Mouse (Mus musculus): Measurements from ENCODE around the gene AW209491. TPM values are rescaled to one million over a fixed set of nuclear protein-coding genes. Genes with fewer than 3 reads are reported as not detected.

The AW209491 gene
- 25.7 TPM for polyA plus RNA-seq (2014; fragmentation: Illumina TruSeq; extraction: RNeasy Lipid Tissue Mini Kit (QIAGEN cat#74804); ENCODE audit: low read depth, low replicate concordance)

GRCm38 (mm10) chr13:14629726-14630641 is at the start of gene AW209491:
AW209491 (plus strand) TSS chr13:14630154.

DNA sequence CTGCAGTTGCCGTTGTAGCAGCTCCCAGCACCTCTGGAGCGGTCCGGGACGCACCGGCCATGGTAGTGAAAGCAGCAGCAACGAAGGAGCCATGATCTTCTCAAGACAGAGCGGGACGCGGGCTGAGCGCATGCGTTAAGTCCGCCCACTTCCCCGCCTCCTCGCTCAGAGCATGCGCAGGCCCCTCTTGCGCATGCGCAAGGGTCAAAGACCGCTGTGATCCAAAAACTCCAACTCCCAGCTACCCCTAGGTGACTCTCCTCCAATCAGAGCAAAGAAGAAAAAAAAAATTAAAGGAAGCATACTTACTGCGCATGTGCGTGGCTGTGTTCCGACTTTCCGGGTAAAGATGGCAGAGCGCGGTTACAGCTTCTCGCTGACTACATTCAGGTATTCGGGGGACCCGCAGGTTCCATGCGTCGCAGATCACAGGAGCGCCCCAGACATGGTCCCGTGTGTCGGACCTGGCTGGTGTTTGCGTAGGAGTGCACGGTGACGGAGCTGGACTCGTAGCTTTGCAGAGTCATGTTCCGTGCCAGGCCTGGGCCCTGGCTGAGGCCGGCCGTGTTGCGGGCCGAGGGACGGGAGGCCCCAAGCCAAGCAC is 16.9 kb upstream of the AW209491 start, which contains the start of the genes Mrpl32 and Psma2:
Mrpl32 (minus strand) TSS at position 240 of the 604 bp plus-strand sequence.
Psma2 (plus strand) TSS at position 315 of the 604 bp plus-strand sequence.

Other genes with a start within 250 kb of the AW209491 start
- not detected for gene Hecw1, start 106.9 kb upstream of the AW209491 start, polyA plus RNA-seq (2014; fragmentation: Illumina TruSeq; extraction: RNeasy Lipid Tissue Mini Kit (QIAGEN cat#74804); ENCODE audit: low read depth, low replicate concordance)
- gene Mrpl32, start 17.0 kb upstream of the AW209491 start, polyA plus RNA-seq (2014; fragmentation: Illumina TruSeq; extraction: RNeasy Lipid Tissue Mini Kit (QIAGEN cat#74804); ENCODE audit: low read depth, low replicate concordance) = 208 TPM
- 171 TPM for gene Psma2, start 16.9 kb upstream of the AW209491 start, polyA plus RNA-seq (2014; fragmentation: Illumina TruSeq; extraction: RNeasy Lipid Tissue Mini Kit (QIAGEN cat#74804); ENCODE audit: low read depth, low replicate concordance)